Mouse (Mus musculus) C2C12 (cell line): ENCODE measurements at regions not wholly inside any gene's neighbourhood (a gene's known extent, or its start where the extent isn't known, plus 50 kb on each side); places are given as distances from the start of the nearest gene placed in this dataset.

ENCODE experiments used
- H3K27me3 ChIP-seq: one replicate; pipeline ENCODE4 v1.6.1; 2011; ENCODE audit not compliant: control insufficient read depth, insufficient read depth, insufficient read length
- H3K36me3 ChIP-seq: one replicate; pipeline ENCODE4 v1.6.1; 2011; ENCODE audit not compliant: control insufficient read depth, insufficient read depth
- H3K4me3 ChIP-seq: one replicate; pipeline ENCODE4 v1.5.1; 2011; ENCODE audit warnings: mild to moderate bottlenecking, control low read depth; ENCODE audit not compliant: poor library complexity, insufficient read depth, severe bottlenecking
- H3K79me2 ChIP-seq: one replicate; pipeline ENCODE4 v1.6.1; 2011; ENCODE audit not compliant: control insufficient read depth, insufficient read depth
- H3K79me3 ChIP-seq: one replicate; pipeline ENCODE4 v1.6.1; 2011; ENCODE audit warnings: low read depth, control low read depth
- H3ac ChIP-seq: one replicate; pipeline ENCODE3; 2011; ENCODE audit warnings: low read depth; ENCODE audit not compliant: control insufficient read depth, insufficient read length
- CEBPB ChIP-seq: IDR thresholded peaks from one replicate; pipeline ENCODE4 v1.6.1; 2011; ENCODE audit warnings: low read depth, mild to moderate bottlenecking, control low read depth, moderate library complexity
- CTCF ChIP-seq: IDR thresholded peaks from one replicate; pipeline ENCODE4 v1.5.1; 2011; ENCODE audit not compliant: control insufficient read depth, insufficient read depth, insufficient read length
- FOSL1 ChIP-seq: IDR thresholded peaks from one replicate; pipeline ENCODE4 v1.8.0; 2011; ENCODE audit warnings: mild to moderate bottlenecking, low read length; ENCODE audit not compliant: poor library complexity, insufficient read depth, severe bottlenecking
- MAX ChIP-seq: IDR thresholded peaks from one replicate; pipeline ENCODE4 v1.6.1; 2011; ENCODE audit warnings: mild to moderate bottlenecking, control low read depth
- MYOD1 ChIP-seq: IDR thresholded peaks from one replicate; pipeline ENCODE4 v1.6.1; 2011; ENCODE audit warnings: low read depth; ENCODE audit not compliant: control insufficient read depth, insufficient read length
- MYOG ChIP-seq: IDR thresholded peaks from one replicate; pipeline ENCODE4 v1.6.1; 2011; ENCODE audit not compliant: control insufficient read depth, insufficient read length; ENCODE audit errors: extremely low read depth
- USF1 ChIP-seq: IDR thresholded peaks from one replicate; pipeline ENCODE4 v1.6.1; 2011; ENCODE audit warnings: low read depth, mild to moderate bottlenecking, control low read depth, moderate library complexity

DNA sequence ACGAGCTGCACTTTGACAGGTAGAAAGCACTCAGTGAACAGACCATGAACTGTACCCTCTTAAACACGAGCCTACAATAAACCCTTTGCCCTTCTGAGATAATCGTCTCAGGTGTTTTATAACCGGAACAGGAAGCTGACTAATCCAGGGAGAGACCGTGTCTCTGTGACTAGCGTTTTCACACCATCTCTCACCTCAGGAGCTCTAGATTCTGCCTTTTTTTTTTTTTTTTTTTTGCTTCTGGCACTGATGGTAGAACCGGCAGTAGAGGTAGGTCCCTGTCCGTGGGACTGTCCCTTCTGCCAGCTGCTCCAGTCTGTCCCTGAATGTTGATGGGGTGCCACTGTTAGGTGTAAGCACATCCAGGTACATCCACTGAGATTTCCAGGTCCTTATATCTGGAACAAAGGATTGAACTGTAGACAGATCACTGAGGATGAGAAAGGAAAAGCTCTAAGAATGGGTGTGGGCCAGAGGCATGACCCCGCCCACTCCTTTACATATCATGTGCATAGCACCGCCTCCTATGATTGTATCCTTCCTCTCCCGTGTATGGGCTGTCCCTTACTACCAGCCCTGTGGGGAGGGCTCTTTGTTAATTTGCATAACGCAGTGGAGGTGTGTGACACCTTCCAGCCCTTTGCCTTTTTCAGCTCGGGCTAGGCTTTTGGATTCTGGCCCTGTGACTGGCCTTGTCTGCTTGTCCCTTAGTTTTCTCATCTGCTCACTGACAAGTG is 70.7 kb upstream of the Lrpap1 start:
- Histone ChIP-seq H3K36me3 (no peaks in the 10 kb centered on the region), H3K79me3 (no peaks in the 10 kb centered on the region), H3K27me3 (peaks cover 7% of the 10 kb centered on the region), H3ac (no peak overlapping the region), H3K4me3 (no peak overlapping the region), H3K79me2 (no peaks in the 10 kb centered on the region)
- TF ChIP-seq USF1 (no peak), CTCF (no peak), MYOD1 (no peak), MYOG (no peak), MAX (no peak), FOSL1 (no peak), CEBPB (no peak)

DNA sequence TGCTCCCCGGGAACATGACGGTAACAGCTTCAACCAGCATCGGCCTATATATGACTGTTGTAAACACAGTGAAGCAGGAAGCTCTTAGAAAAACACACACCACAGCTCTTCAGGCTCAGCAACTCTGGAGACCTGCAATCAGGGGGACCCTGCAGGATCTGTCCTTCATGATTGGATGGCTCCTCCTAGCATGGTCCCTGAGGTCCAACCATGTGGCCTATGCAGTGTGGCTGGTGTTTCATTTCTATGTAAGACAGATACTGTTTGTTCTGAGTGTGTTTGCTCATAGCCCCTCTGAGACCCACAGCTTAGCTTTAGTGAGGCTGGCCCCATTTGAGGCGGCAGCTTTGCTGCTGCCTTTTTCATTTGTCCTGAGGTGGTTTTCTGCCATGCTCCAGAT is 68.8 kb upstream of the Lrpap1 start:
- H3ac ChIP-seq, result no peak overlapping the region
- H3K27me3 ChIP-seq, result peaks cover 7% of the 10 kb centered on the region
- no peak for TF ChIP-seq FOSL1
- TF ChIP-seq MYOD1, result no peak
- no peak for TF ChIP-seq CEBPB
- no peak for TF ChIP-seq MYOG
- TF ChIP-seq MAX, result no peak
- no peak for TF ChIP-seq USF1
- TF ChIP-seq CTCF, result no peak
- H3K36me3 ChIP-seq, result no peaks in the 10 kb centered on the region
- no peak overlapping the region for H3K4me3 ChIP-seq
- H3K79me2 ChIP-seq, result no peaks in the 10 kb centered on the region
- no peaks in the 10 kb centered on the region for H3K79me3 ChIP-seq

DNA sequence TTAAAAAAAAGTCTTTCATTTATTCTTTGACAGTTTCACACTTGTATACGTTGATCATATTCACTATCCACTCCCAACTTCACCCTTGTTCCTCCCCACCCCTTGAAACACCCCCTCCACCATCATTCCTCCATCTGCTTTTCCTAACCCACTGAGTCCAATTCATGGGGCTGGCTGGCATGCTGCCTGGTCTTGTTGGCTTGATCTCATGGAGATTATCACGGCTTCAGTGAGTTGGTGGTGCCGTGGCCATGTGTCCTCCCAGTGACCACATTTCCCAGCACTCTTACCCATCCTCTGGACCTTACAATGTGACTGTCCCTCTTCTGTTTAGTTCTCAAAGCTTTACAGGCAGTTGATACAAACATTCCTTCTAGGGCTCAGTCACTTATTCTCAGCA is 65.8 kb upstream of the Lrpap1 start:
- H3K36me3 ChIP-seq, result no peaks in the 10 kb centered on the region
- no peaks in the 10 kb centered on the region for H3K27me3 ChIP-seq
- H3ac ChIP-seq, result no peak overlapping the region
- no peaks in the 10 kb centered on the region for H3K79me2 ChIP-seq
- TF ChIP-seq MYOG (no peak), MAX (no peak), CTCF (no peak), CEBPB (no peak), MYOD1 (no peak), USF1 (no peak)
- H3K79me3 ChIP-seq, result no peaks in the 10 kb centered on the region
- no peak overlapping the region for H3K4me3 ChIP-seq

DNA sequence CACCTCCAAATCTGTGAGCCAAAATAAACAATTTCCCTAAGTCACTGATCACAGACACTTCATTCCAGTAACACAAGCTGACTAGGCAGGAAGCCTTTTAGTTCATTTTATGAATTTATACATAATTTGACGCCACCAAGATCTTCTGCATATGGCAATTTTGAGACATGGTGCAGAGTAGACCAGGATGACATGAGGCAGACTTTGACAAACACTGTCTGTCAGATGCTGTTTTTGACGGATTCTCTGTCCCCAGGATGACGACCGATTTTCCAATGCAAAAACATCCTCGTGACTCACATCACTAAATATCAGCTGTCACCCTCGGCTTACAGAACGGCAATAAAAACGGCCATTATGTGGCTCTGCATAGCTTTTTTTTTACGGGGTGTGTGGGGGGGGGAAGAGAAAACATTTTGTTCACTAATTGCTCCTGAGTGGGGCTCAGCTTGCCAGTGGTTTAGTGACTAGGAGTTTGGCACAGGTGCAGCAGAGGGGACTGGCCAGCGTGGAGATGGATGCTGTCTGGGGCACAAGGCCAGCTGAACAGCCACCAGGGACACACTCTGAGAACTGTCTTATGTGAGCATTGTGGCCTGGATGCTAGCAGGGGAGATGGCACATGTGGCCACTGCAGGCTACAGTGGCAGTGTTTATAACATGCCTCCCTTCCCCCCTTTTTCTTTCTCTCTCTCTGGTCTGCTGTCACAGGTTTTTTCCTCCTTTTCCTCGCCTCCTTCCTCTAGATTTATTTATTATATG is 65.0 kb upstream of the Lrpap1 start:
- H3ac ChIP-seq, result no peak overlapping the region
- H3K36me3 ChIP-seq, result no peaks in the 10 kb centered on the region
- H3K27me3 ChIP-seq, result no peaks in the 10 kb centered on the region
- no peak for TF ChIP-seq MAX
- TF ChIP-seq CTCF, result no peak
- no peak for TF ChIP-seq FOSL1
- no peak for TF ChIP-seq CEBPB
- TF ChIP-seq MYOD1, result peak; percentile 12
- H3K79me2 ChIP-seq, result no peaks in the 10 kb centered on the region
- H3K4me3 ChIP-seq, result no peak overlapping the region
- no peaks in the 10 kb centered on the region for H3K79me3 ChIP-seq

DNA sequence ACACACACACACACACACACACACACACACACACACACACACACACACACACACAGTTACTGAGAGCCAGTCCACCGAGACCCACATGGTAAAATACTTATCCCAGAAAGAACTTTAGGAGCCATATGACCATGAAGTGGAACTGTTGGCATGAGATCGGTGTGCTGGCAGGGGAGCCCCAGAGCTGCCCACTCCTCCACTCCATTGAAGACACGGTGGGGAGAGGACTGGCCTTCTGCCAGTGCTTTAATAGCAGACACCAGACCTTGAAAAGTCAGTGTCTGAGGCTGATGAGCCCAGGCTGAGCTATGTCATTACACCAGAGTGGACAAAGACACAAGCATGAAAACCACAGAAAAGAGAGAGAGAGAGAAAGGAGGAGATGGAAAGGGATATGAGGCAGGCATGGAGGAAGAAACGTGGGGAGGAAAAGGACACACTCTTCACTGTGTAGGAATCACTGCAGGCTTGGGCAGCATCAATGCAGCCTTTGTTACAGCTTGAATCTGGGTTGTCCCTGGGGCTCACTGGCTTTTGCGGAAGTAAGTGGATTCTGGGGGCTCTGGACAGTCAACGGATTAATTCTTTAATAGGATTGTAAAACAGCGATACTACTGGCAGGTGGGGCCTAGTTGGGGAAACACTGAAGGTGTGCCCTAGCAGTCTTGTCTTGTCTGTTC is 64.2 kb upstream of the Lrpap1 start:
- no peak overlapping the region for H3K4me3 ChIP-seq
- no peak for TF ChIP-seq MYOG
- no peak for TF ChIP-seq FOSL1
- TF ChIP-seq CTCF, result no peak
- no peak for TF ChIP-seq MYOD1
- TF ChIP-seq USF1, result no peak
- no peak for TF ChIP-seq CEBPB
- TF ChIP-seq MAX, result no peak
- peaks cover 3% of the 10 kb centered on the region for H3K27me3 ChIP-seq
- H3K36me3 ChIP-seq, result no peaks in the 10 kb centered on the region
- no peak overlapping the region for H3ac ChIP-seq
- H3K79me3 ChIP-seq, result no peaks in the 10 kb centered on the region
- no peaks in the 10 kb centered on the region for H3K79me2 ChIP-seq
